Mouse (Mus musculus): ENCODE results near the gene Sfi1. TPM values are rescaled to one million over a fixed set of nuclear protein-coding genes. Genes with fewer than 3 reads are reported as not detected.
A peak's percentile ranks its signal among the peaks of the same experiment; 100 is the strongest.
"Not testable (repeated sequence)": the region's sequence is repeated elsewhere in the genome, so short reads cannot be mapped to it uniquely, and the experiment has no call there.

Sfi1 gene
- polyA plus RNA-seq, 1 experiment from 2014 or later = 3.1 TPM

DNA sequence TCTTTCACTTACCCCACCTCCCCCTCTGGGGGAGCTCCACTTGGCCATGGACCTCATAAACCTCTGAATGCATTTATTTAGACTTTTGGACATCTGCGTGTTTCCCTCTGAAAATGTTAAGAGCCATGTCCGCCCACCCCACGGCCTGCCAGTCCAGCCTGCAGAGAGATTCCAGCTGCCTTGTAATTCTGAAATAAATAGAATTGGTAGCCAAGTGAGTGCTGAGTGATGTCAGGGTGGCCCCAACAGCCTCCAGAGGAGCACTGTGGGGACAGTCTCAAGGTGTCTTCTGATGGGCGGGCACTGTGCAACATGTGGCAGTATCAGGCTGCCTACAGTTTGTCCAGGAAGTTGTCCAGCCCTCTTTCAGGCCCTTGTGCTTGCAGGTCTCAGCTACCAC, 43.8 kb downstream of the Sfi1 start:
- 95% methylated on average over 4 of the region's 4 CpGs for WGBS (ENCODE audit: insufficient replicate concordance)
- peak; percentile 5; the same call in 1 of the 2 replicates for ATAC-seq
- H3K9me3 ChIP-seq (ENCODE audit: low read length); H3K9ac ChIP-seq (replicated peaks); DNase-seq; H3K4me1 ChIP-seq (ENCODE audit: insufficient read depth); H3K27ac ChIP-seq (ENCODE audit: low read depth); H3K27me3 ChIP-seq (ENCODE audit: insufficient read depth, low read length); H3K36me3 ChIP-seq (replicated peaks; ENCODE audit: insufficient read depth, low read length); H3K4me2 ChIP-seq (ENCODE audit: low read depth, low read length); H3K4me3 ChIP-seq (ENCODE audit: low read depth, low read length): not testable (repeated sequence)

DNA sequence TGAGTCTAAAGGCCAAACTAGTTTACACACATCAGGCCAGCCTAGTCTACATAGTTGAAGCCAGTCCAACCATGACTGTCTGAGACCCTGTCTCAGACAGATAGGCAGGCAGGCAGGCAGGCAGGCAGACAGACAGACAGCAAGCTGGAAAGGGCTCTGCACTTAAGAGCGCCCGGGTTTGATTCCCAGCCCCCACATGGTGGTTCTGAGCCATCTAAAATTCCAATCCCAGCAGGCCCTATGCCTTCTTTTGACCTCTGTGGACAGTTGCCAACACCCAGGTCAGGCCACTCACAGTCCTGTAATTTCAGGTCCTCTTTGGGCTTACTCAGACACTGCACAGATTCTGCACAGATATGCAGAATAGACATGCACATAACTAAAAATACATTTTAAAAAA, 46.5 kb downstream of the Sfi1 start:
- not testable (repeated sequence) for H3K4me1 ChIP-seq (ENCODE audit: insufficient read depth); H3K9ac ChIP-seq (replicated peaks); H3K4me2 ChIP-seq (ENCODE audit: low read depth, low read length); H3K36me3 ChIP-seq (replicated peaks; ENCODE audit: insufficient read depth, low read length); ATAC-seq; H3K27ac ChIP-seq (ENCODE audit: low read depth); H3K27me3 ChIP-seq (ENCODE audit: insufficient read depth, low read length); H3K4me3 ChIP-seq (ENCODE audit: low read depth, low read length); H3K9me3 ChIP-seq (ENCODE audit: low read length)
- WGBS (ENCODE audit: insufficient replicate concordance) = 91% methylated on average over 2 of the region's 2 CpGs
- peak; percentile 11 for DNase-seq

DNA sequence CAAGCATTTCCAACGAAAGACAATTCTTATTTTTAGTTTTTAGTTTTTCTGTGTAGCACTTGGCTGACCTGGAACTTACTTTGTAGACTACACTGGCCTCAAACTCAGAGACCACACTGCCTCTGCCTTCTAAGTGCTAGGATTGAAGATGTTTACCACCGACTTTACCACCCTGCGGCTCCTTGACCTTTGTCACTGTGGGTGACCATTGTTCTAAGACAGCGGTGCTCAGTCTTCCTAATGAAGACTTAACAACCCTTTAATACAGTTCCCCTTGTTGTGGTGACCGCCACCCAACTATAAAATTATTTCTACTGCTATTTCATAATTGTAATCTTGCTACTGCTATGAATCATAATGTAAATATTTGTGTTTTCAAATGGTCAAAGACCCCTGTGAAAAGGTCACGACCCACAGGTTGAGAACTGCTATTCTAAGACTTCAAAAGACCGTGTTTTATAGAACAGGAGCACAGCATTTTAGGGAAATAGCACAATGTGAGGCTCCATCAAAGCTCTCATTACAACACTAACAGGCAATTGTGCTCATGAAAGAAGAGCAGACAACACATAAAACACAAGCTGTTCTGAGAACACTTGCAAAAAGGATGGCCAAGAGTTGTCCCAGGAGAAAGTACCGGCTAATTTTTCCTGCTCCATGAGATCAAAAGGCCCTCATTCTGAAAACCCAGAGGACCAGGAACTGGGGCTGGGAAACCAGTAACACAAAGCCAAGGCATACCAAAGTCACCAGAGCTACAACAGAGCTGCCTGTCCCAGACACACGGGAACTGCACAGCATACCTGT, 47.7 kb downstream of the Sfi1 start:
- H3K4me2 ChIP-seq (ENCODE audit: low read depth, low read length); H3K27ac ChIP-seq (ENCODE audit: low read depth); H3K27me3 ChIP-seq (ENCODE audit: insufficient read depth, low read length); H3K9ac ChIP-seq (replicated peaks); H3K4me1 ChIP-seq (ENCODE audit: insufficient read depth); H3K9me3 ChIP-seq (ENCODE audit: low read length); ATAC-seq; H3K4me3 ChIP-seq (ENCODE audit: low read depth, low read length); H3K36me3 ChIP-seq (replicated peaks; ENCODE audit: insufficient read depth, low read length): not testable (repeated sequence)
- DNase-seq = peak; percentile 14
- WGBS (ENCODE audit: insufficient replicate concordance) = 78% methylated on average over 7 of the region's 9 CpGs

DNA sequence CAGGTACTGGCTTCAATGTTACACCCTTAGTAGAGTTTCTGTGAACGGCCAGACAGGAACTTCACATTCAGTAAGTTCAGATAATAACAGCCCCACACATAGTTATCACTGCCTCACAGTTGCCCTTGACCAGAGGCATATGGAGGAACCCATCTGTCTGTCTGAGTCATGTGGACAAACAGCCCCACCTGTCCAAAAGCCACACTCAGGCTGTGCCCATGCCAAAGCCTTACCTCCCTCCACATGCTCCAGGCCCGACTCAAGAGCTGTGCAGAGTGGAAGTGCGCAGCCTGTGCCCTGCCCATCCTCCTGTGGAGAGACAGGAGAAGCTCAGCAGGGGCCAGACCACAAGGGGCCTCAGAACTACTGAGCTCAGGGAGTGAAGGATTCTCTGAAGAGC, 49.3 kb downstream of the Sfi1 start:
- not testable (repeated sequence) for H3K4me2 ChIP-seq (ENCODE audit: low read depth, low read length); H3K4me1 ChIP-seq (ENCODE audit: insufficient read depth); H3K4me3 ChIP-seq (ENCODE audit: low read depth, low read length); H3K9me3 ChIP-seq (ENCODE audit: low read length); H3K36me3 ChIP-seq (replicated peaks; ENCODE audit: insufficient read depth, low read length); H3K27ac ChIP-seq (ENCODE audit: low read depth); H3K9ac ChIP-seq (replicated peaks); ATAC-seq; H3K27me3 ChIP-seq (ENCODE audit: insufficient read depth, low read length)
- 63% methylated on average over 3 of the region's 3 CpGs for WGBS (ENCODE audit: insufficient replicate concordance)
- peak; percentile 13 for DNase-seq

GRCm38 (mm10) chr11:3142413-3142812, 50.9 kb downstream of the Sfi1 start:
- H3K9ac ChIP-seq (replicated peaks); H3K27me3 ChIP-seq (ENCODE audit: insufficient read depth, low read length); H3K36me3 ChIP-seq (replicated peaks; ENCODE audit: insufficient read depth, low read length); H3K9me3 ChIP-seq (ENCODE audit: low read length); H3K4me1 ChIP-seq (ENCODE audit: insufficient read depth); H3K27ac ChIP-seq (ENCODE audit: low read depth); H3K4me3 ChIP-seq (ENCODE audit: low read depth, low read length); DNase-seq; H3K4me2 ChIP-seq (ENCODE audit: low read depth, low read length): not testable (repeated sequence)
- ATAC-seq = peak; percentile 42
- 82% methylated on average over 4 of the region's 5 CpGs for WGBS (ENCODE audit: insufficient replicate concordance)

- not testable (repeated sequence) for H3K27me3 ChIP-seq (ENCODE audit: insufficient read depth, low read length); H3K4me3 ChIP-seq (ENCODE audit: low read depth, low read length); H3K9me3 ChIP-seq (ENCODE audit: low read length); H3K4me2 ChIP-seq (ENCODE audit: low read depth, low read length); H3K4me1 ChIP-seq (ENCODE audit: insufficient read depth); H3K9ac ChIP-seq (replicated peaks); H3K36me3 ChIP-seq (replicated peaks; ENCODE audit: insufficient read depth, low read length); ATAC-seq; H3K27ac ChIP-seq (ENCODE audit: low read depth)
- peak; percentile 6 for DNase-seq
These were observed 52.2 kb downstream of the Sfi1 start for GRCm38 (mm10) chr11:3140967-3141535.

- not testable (repeated sequence) for H3K27ac ChIP-seq (ENCODE audit: low read depth); H3K4me1 ChIP-seq (ENCODE audit: insufficient read depth); H3K4me3 ChIP-seq (ENCODE audit: low read depth, low read length); H3K27me3 ChIP-seq (ENCODE audit: insufficient read depth, low read length); DNase-seq; H3K9ac ChIP-seq (replicated peaks); H3K4me2 ChIP-seq (ENCODE audit: low read depth, low read length); ATAC-seq; H3K36me3 ChIP-seq (replicated peaks; ENCODE audit: insufficient read depth, low read length); H3K9me3 ChIP-seq (ENCODE audit: low read length)
- 85% methylated on average over 2 of the region's 2 CpGs for WGBS (ENCODE audit: insufficient replicate concordance)
These were observed 54.9 kb downstream of the Sfi1 start for GRCm38 (mm10) chr11:3138323-3138722.

DNA sequence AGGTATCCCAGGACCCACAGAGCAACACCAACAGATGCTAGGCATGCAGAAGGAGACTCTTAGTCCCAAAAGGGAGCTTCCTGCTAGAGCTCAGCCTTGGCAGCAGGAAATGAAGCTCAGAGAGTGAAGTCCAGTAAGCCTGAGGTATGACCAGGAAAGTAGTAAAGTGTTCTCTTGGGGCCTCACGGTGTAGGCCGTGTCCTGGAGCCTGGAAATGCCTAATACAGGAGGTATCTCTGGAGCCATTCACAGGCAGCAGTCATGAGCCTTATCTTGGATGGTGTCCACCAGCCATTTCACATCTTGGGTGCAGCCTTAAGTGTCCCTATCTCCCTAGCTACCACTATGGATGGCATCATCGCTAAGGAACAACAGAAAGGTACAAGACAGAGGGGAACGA, 56.0 kb downstream of the Sfi1 start:
- not testable (repeated sequence) for H3K9me3 ChIP-seq (ENCODE audit: low read length); H3K27me3 ChIP-seq (ENCODE audit: insufficient read depth, low read length); H3K9ac ChIP-seq (replicated peaks); H3K4me3 ChIP-seq (ENCODE audit: low read depth, low read length); H3K36me3 ChIP-seq (replicated peaks; ENCODE audit: insufficient read depth, low read length); H3K27ac ChIP-seq (ENCODE audit: low read depth); H3K4me2 ChIP-seq (ENCODE audit: low read depth, low read length); H3K4me1 ChIP-seq (ENCODE audit: insufficient read depth)
- ATAC-seq (peak; percentile 8), DNase-seq (peak; percentile 47)
- WGBS (ENCODE audit: insufficient replicate concordance) = 90% methylated on average over 4 of the region's 4 CpGs

GRCm38 (mm10) chr11:3135956-3136355, 57.3 kb downstream of the Sfi1 start:
- H3K36me3 ChIP-seq (replicated peaks; ENCODE audit: insufficient read depth, low read length); H3K9me3 ChIP-seq (ENCODE audit: low read length); H3K4me1 ChIP-seq (ENCODE audit: insufficient read depth); H3K27me3 ChIP-seq (ENCODE audit: insufficient read depth, low read length); H3K27ac ChIP-seq (ENCODE audit: low read depth); H3K4me3 ChIP-seq (ENCODE audit: low read depth, low read length); DNase-seq; ATAC-seq; H3K9ac ChIP-seq (replicated peaks); H3K4me2 ChIP-seq (ENCODE audit: low read depth, low read length): not testable (repeated sequence)
- 91% methylated on average over 3 of the region's 3 CpGs for WGBS (ENCODE audit: insufficient replicate concordance)

- not testable (repeated sequence) for H3K4me2 ChIP-seq (ENCODE audit: low read depth, low read length); H3K36me3 ChIP-seq (replicated peaks; ENCODE audit: insufficient read depth, low read length); H3K27ac ChIP-seq (ENCODE audit: low read depth); ATAC-seq; H3K4me3 ChIP-seq (ENCODE audit: low read depth, low read length); H3K27me3 ChIP-seq (ENCODE audit: insufficient read depth, low read length); H3K9ac ChIP-seq (replicated peaks); H3K4me1 ChIP-seq (ENCODE audit: insufficient read depth); H3K9me3 ChIP-seq (ENCODE audit: low read length); DNase-seq
- 90% methylated on average over 1 of the region's 7 CpGs for WGBS (ENCODE audit: insufficient replicate concordance)
These were observed 57.9 kb downstream of the Sfi1 start for GRCm38 (mm10) chr11:3135391-3135790.
